Mouse (Mus musculus): Measurements from ENCODE around the gene Olfr1445. TPM values are rescaled to one million over a fixed set of nuclear protein-coding genes. Genes with fewer than 3 reads are reported as not detected.

Gene Olfr1445
- polyA plus RNA-seq, 1 experiment from 2014 or later, result not detected

Other genes starting within 250 kb of the Olfr1445 start
- not detected in 2 replicates for gene Olfr1442, start 213.4 kb upstream of the Olfr1445 start, polyA plus RNA-seq (2015; fragmentation: Nextera tagmentation; extraction: Ambion mirVana)
- not detected in 2 replicates for gene Olfr1443, start 205.7 kb upstream of the Olfr1445 start, polyA plus RNA-seq (2015; fragmentation: Nextera tagmentation; extraction: Ambion mirVana)
- not detected in 2 replicates for gene Keg1, start 188.1 kb upstream of the Olfr1445 start, polyA plus RNA-seq (2015; fragmentation: Nextera tagmentation; extraction: Ambion mirVana)
- gene Cntf, start 118.2 kb upstream of the Olfr1445 start, polyA plus RNA-seq (2015; fragmentation: Nextera tagmentation; extraction: Ambion mirVana), result 0.88 and 1.2 TPM in 2 replicates
- gene Zfp91, start 87.7 kb upstream of the Olfr1445 start, polyA plus RNA-seq (2015; fragmentation: Nextera tagmentation; extraction: Ambion mirVana), result 10.9 and 11.5 TPM in 2 replicates
- 2.0 and 3.3 TPM in 2 replicates for gene Lpxn, start 87.7 kb upstream of the Olfr1445 start, polyA plus RNA-seq (2015; fragmentation: Nextera tagmentation; extraction: Ambion mirVana)
- not detected in 2 replicates for gene Gm5244, start 37.2 kb upstream of the Olfr1445 start, polyA plus RNA-seq (2015; fragmentation: Nextera tagmentation; extraction: Ambion mirVana)
- not detected in 2 replicates for gene Olfr1444, start 26.6 kb upstream of the Olfr1445 start, polyA plus RNA-seq (2015; fragmentation: Nextera tagmentation; extraction: Ambion mirVana)
- not detected in 2 replicates for gene Olfr1446, start 9.7 kb downstream of the Olfr1445 start, polyA plus RNA-seq (2015; fragmentation: Nextera tagmentation; extraction: Ambion mirVana)
- not detected in 2 replicates for gene Olfr1447, start 19.9 kb downstream of the Olfr1445 start, polyA plus RNA-seq (2015; fragmentation: Nextera tagmentation; extraction: Ambion mirVana)
- not detected in 2 replicates for gene Olfr1448, start 40.6 kb downstream of the Olfr1445 start, polyA plus RNA-seq (2015; fragmentation: Nextera tagmentation; extraction: Ambion mirVana)
- not detected in 2 replicates for gene Olfr1449, start 47.0 kb downstream of the Olfr1445 start, polyA plus RNA-seq (2015; fragmentation: Nextera tagmentation; extraction: Ambion mirVana)
- not detected in 2 replicates for gene Olfr1450, start 66.4 kb downstream of the Olfr1445 start, polyA plus RNA-seq (2015; fragmentation: Nextera tagmentation; extraction: Ambion mirVana)
- gene Olfr1451, start 111.2 kb downstream of the Olfr1445 start, polyA plus RNA-seq (2015; fragmentation: Nextera tagmentation; extraction: Ambion mirVana), result not detected in 2 replicates
- gene Olfr1453, start 144.5 kb downstream of the Olfr1445 start, polyA plus RNA-seq (2015; fragmentation: Nextera tagmentation; extraction: Ambion mirVana), result not detected in 2 replicates
- gene Olfr1454, start 176.8 kb downstream of the Olfr1445 start, polyA plus RNA-seq (2015; fragmentation: Nextera tagmentation; extraction: Ambion mirVana), result not detected in 2 replicates
- gene Olfr1457, start 214.0 kb downstream of the Olfr1445 start, polyA plus RNA-seq (2015; fragmentation: Nextera tagmentation; extraction: Ambion mirVana), result not detected in 2 replicates
- gene Olfr1458, start 222.9 kb downstream of the Olfr1445 start, polyA plus RNA-seq (2015; fragmentation: Nextera tagmentation; extraction: Ambion mirVana), result not detected in 2 replicates